Mouse (Mus musculus) stomach, postnatal 0 days (tissue): ENCODE measurements around the gene Atg9b.
A peak's percentile ranks its signal among the peaks of the same experiment; 100 is the strongest.

Source experiments
- CTCF ChIP-seq: IDR thresholded peaks from 2 replicates; pipeline ENCODE4 v1.5.1; 2016; ENCODE audit warnings: antibody characterized with exemption, low read depth, mild to moderate bottlenecking, moderate library complexity
- EP300 ChIP-seq: optimal IDR thresholded peaks from 2 replicates; pipeline ENCODE3; 2016; ENCODE audit warnings: antibody characterized with exemption

DNA sequence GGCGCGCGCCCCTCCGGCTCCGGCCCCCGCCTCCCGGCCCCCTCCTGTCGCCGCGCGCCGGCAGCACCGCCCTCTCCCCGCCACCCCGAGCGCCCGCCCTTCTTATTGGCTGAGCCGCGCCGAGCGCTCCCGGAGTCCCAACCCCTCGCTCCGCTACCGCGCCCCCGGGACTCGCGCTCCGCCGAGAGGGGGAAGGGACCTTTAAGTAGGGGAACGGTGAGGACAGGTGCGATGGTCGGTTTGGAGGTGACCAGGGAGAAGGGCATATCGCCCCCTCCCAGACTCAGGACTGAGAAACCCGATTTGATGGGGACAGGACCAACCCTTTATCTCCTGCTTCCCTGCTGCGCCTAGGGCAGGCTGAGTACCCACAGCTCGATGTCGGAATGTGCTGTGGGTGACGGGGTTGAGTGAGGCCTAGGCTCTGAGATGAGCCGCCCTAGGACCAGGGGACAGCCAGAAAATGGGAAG is 40.2 kb downstream of the Atg9b start:
- 0 out of 2 replicates have a peak, but pooled peaks have one; percentile 2 for TF ChIP-seq CTCF
- TF ChIP-seq EP300: no peak
